Mouse (Mus musculus) kidney, postnatal 0 days (tissue): ENCODE results near the gene Rpl3. TPM values are rescaled to one million over a fixed set of nuclear protein-coding genes. Genes with fewer than 3 reads are reported as not detected.
"Not testable (repeated sequence)": the region's sequence is repeated elsewhere in the genome, so short reads cannot be mapped to it uniquely, and the experiment has no call there.

Experiments
- ATAC-seq: fragments of 200-750 bp; cut with Nextera tagmentation; replicated peaks from 2 replicates; pipeline ENCODE4 v1.8.0; 2017; ENCODE audit warnings: low read depth, moderate number of reproducible peaks, moderate TSS enrichment, moderate library complexity; ENCODE audit not compliant: low FRiP score
- DNase-seq: peaks from one replicate; pipeline ENCODE4 v3.0.0-alpha.2; 2016; ENCODE audit warnings: low spot score
- H3K27ac ChIP-seq: fragments of 300-500 bp; sonication (generic); 2 replicates; pipeline ENCODE4 v1.5.1; 2014; ENCODE audit warnings: mild to moderate bottlenecking
- H3K27me3 ChIP-seq: fragments of 300-500 bp; sonication (generic); 2 replicates; pipeline ENCODE4 v1.6.1; 2014; ENCODE audit warnings: low read length, mixed read lengths; ENCODE audit not compliant: insufficient read depth
- H3K36me3 ChIP-seq: fragments of 300-500 bp; sonication (generic); 2 replicates; pipeline ENCODE4 v1.6.1; 2014; ENCODE audit warnings: low read length, mixed read lengths; ENCODE audit not compliant: insufficient read depth
- H3K4me1 ChIP-seq: fragments of 300-500 bp; sonication (generic); replicated peaks from 2 replicates; pipeline ENCODE4 v1.6.1; 2014; ENCODE audit warnings: antibody characterized with exemption, low read length, mixed read lengths; ENCODE audit not compliant: insufficient read depth
- H3K4me2 ChIP-seq: fragments of 300-500 bp; sonication (generic); 2 replicates; pipeline ENCODE4 v1.6.1; 2014; ENCODE audit warnings: mild to moderate bottlenecking, low read length, moderate library complexity, mixed read lengths
- H3K4me3 ChIP-seq: fragments of 300-500 bp; sonication (generic); replicated peaks from 2 replicates; pipeline ENCODE4 v1.5.1; 2014; ENCODE audit warnings: low read depth, low read length
- H3K9ac ChIP-seq: fragments of 300-500 bp; sonication (generic); 2 replicates; pipeline ENCODE4 v1.6.1; 2014; ENCODE audit warnings: low read depth, low read length
- H3K9me3 ChIP-seq: fragments of 300-500 bp; sonication (generic); replicated peaks from 2 replicates; pipeline ENCODE4 v1.6.1; 2016; ENCODE audit warnings: low read length, inconsistent platforms, mixed read lengths
- CTCF ChIP-seq: IDR thresholded peaks from 2 replicates; pipeline ENCODE4 v1.5.1; 2016; ENCODE audit warnings: antibody characterized with exemption, low read depth, mild to moderate bottlenecking, moderate library complexity
- WGBS: fragments of 180-500 bp; shearing (Covaris S2); extraction: QIAGEN DNeasy Blood & Tissue Kit; methylation state at CpG from one replicate; pipeline ENCODE4 v1.1.7; 2014; 5-methylcytosine and 5-hydroxymethylcytosine counted together
- polyA plus RNA-seq: library from polyadenylated mRNA; unstranded; fragments of >200 nt; fragmentation: Nextera tagmentation; extraction: Ambion mirVana; gene quantifications from 2 replicates; pipeline ENCODE4 v1.2.1, GENCODE M21; 2015

Rpl3 gene
- polyA plus RNA-seq, 1 experiment from 2014 or later: 975 TPM

DNA sequence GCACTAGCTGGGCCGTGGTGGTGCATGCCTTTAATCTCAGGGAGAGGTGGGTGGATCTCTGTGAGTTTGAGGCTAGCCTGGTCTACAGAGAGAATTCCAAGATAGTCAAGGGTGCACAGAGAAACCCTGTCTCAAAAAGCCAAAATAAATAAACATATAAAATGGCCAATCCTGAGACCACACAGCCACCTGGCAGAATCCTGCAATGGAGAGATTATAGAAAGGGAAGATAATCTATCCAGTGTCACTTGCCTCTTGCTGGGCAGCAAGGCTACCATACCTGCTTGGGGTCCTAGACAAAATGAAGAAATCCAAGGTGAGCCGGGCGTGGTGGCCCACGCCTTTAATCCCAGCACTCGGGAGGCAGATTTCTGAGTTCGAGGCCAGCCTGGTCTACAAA is 38.3 kb upstream of the Rpl3 start:
- Histone ChIP-seq H3K4me2 (no peak overlapping the region), H3K27ac (no peak overlapping the region), H3K27me3 (no peaks in the 10 kb centered on the region), H3K4me3 (no peak overlapping the region), H3K9ac (no peak overlapping the region), H3K36me3 (no peaks in the 10 kb centered on the region), H3K9me3 (no peaks in the 10 kb centered on the region), H3K4me1 (peaks cover 8% of the 10 kb centered on the region)
- ATAC-seq (no peak), DNase-seq (no peak)
- 87% methylated on average over 6 of the region's 6 CpGs for WGBS
- no peak for TF ChIP-seq CTCF

DNA sequence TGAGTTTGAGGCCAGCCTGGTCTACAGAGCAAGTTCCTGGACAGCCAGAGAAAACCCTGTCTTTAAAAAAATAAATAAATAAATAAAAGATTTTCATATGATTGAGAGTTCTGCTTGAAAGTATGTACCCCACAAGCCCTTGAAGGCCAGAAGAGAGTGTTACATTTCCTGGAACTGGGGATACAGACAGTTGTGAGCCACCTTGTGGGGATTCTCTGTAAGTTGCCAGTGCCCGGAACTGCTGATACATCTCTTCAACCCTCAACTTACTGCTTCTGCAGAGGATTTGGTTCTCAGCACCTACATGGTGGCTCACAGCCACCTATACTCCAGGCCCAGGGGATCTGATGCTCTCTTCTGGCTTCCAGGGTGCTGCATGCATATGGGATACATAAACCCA is 35.5 kb upstream of the Rpl3 start:
- TF ChIP-seq CTCF: peak; percentile 53
- no peaks in the 10 kb centered on the region for H3K27me3 ChIP-seq
- no peaks in the 10 kb centered on the region for H3K36me3 ChIP-seq
- H3K4me1 ChIP-seq: no peaks in the 10 kb centered on the region
- H3K9me3 ChIP-seq: no peaks in the 10 kb centered on the region
- no peak overlapping the region for H3K4me2 ChIP-seq
- no peak overlapping the region for H3K27ac ChIP-seq
- ATAC-seq (no peak), DNase-seq (peak; percentile 57)
- H3K9ac ChIP-seq: no peak overlapping the region
- WGBS: 67% methylated on average over 1 of the region's 1 CpGs
- H3K4me3 ChIP-seq: no peak overlapping the region

DNA sequence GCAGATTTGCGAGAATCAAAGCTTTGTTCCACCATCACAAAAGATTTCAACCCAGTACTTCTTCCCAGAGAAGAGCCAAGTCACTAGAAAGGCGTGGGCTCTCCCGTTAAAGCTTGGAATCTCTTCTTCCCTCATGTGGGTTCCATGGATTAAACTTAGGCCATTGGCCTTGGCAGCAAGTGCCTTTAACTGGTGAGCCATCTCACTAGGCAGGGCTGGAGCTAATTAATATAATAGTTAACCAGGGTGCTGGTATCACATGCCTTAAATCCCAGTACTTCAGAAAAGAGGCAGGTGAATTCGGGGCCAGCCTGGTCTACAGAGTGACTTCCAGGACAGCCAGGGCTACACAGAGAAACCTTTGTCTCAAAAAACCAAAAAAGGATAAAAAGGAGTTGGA is 33.0 kb upstream of the Rpl3 start:
- no peak for DNase-seq
- 62% methylated on average over 4 of the region's 4 CpGs for whole genome bisulfite sequencing

DNA sequence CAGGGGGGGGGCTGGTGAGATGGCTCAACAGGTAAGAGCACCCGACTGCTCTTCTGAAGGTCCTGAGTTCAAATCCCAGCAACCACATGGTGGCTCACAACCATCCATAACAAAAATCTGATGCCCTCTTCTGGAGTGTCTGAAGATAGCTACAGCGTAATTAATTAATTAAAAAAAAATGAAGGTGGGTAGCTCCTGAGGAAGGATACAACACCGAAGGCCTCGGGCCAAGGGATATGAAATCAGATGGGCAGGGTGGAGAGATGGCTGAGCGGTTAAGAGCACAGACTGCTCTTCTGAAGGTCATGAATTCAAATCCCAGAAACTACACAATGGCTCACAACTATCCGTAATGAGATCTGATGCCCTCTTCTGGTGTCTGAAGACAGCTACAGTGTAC is 30.8 kb upstream of the Rpl3 start:
- not testable (repeated sequence) for DNase-seq, H3K9ac ChIP-seq, H3K4me1 ChIP-seq, H3K27me3 ChIP-seq, H3K4me3 ChIP-seq, H3K27ac ChIP-seq, H3K4me2 ChIP-seq, H3K36me3 ChIP-seq, ATAC-seq, H3K9me3 ChIP-seq
- WGBS: 95% methylated on average over 6 of the region's 6 CpGs

More for the DNA sequence above, 33.0 kb upstream of the Rpl3 start:
- Histone ChIP-seq H3K27me3 (no peaks in the 10 kb centered on the region), H3K36me3 (no peaks in the 10 kb centered on the region), H3K27ac (no peak overlapping the region), H3K4me1 (no peaks in the 10 kb centered on the region), H3K9me3 (no peaks in the 10 kb centered on the region), H3K4me3 (no peak overlapping the region), H3K4me2 (no peak overlapping the region), H3K9ac (no peak overlapping the region)
- no peak for TF ChIP-seq CTCF
- ATAC-seq: no peak

DNA sequence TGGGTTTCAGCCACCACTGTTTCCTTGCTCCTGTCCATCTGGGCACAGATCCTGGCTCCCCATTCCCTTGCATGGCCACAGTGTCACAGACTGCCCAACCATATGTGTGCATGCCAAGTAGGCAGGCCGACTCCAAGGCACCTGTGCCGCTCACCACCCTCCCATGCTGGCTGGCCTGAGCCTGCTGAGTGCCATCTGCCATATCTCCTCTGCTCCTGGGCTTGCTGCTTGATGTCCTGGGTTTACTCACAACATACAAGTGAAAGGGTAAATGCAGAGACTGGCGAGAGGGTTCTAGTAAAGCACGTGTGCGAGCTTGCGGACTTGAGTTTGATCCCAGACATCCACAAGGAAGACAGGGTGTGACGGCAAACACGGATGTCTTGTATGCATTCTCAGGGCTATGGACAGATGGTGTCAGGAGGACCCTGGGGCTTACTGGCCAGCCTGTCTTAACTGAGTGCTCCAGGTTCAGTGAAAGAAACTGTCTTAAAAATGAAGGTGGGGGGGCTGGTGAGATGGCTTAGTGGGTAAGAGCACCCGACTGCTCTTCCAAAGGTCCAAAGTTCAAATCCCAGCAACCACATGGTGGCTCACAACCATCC is 30.2 kb upstream of the Rpl3 start:
- no peak overlapping the region for H3K4me3 ChIP-seq
- WGBS: 93% methylated on average over 9 of the region's 9 CpGs
- H3K36me3 ChIP-seq: no peaks in the 10 kb centered on the region
- ATAC-seq: no peak
- no peak overlapping the region for H3K27ac ChIP-seq
- no peak for DNase-seq
- no peak for TF ChIP-seq CTCF
- no peaks in the 10 kb centered on the region for H3K27me3 ChIP-seq
- H3K4me1 ChIP-seq: no peaks in the 10 kb centered on the region
- no peaks in the 10 kb centered on the region for H3K9me3 ChIP-seq
- no peak overlapping the region for H3K9ac ChIP-seq
- no peak overlapping the region for H3K4me2 ChIP-seq

DNA sequence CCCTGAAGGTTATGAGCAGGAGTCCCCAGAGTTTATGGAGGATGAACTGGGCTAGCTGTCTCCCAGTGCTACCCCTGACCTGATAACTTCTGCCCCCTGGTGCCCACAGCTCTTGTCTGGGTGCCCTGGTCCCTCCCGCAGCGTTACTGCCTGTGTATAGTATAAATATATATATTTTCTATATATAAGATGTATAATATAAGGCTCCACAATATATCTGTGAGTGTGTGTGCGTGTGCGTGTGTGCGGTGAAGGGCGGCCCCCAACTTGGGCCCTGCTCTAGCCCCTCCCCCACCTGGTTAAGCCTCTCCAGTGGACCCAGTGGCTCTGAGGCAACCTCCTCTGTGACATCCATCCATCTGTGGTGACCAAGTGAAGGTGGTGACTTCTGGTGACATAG is 27.4 kb upstream of the Rpl3 start:
- ATAC-seq: no peak
- no peaks in the 10 kb centered on the region for H3K9me3 ChIP-seq
- TF ChIP-seq CTCF: no peak
- no peaks in the 10 kb centered on the region for H3K36me3 ChIP-seq
- no peak overlapping the region for H3K4me2 ChIP-seq
- H3K27ac ChIP-seq: no peak overlapping the region
- H3K4me3 ChIP-seq: no peak overlapping the region
- no peaks in the 10 kb centered on the region for H3K27me3 ChIP-seq
- H3K9ac ChIP-seq: no peak overlapping the region
- no peak for DNase-seq
- H3K4me1 ChIP-seq: no peaks in the 10 kb centered on the region
- 92% methylated on average over 6 of the region's 6 CpGs for WGBS

DNA sequence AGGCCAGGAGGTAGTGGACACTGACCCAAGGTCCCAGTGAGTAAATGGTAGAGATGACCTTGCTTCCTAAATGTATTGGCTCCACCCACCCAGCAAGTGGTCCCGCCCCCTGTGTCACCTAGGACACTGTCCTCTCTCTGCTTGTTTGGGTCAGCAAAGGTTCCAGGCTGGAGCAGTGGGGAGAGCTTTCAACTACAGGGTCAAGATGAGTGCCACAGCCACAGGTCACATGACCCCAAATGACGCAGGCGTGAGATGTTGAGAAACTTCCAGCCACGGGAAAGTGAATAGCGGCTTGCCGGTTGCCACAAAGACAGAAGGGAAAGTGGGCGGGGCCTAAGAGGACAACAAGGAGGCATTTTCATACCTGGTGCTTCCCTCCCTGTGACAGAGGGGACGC is 25.5 kb upstream of the Rpl3 start:
- 75% methylated on average over 8 of the region's 8 CpGs for WGBS
- H3K27ac ChIP-seq: no peak overlapping the region
- no peak overlapping the region for H3K4me2 ChIP-seq
- ATAC-seq (no peak), DNase-seq (no peak)
- no peaks in the 10 kb centered on the region for H3K36me3 ChIP-seq
- no peak overlapping the region for H3K9ac ChIP-seq
- H3K9me3 ChIP-seq: no peaks in the 10 kb centered on the region
- TF ChIP-seq CTCF: no peak
- H3K27me3 ChIP-seq: no peaks in the 10 kb centered on the region
- H3K4me1 ChIP-seq: no peaks in the 10 kb centered on the region
- H3K4me3 ChIP-seq: no peak overlapping the region
